Mouse (Mus musculus) lung, embryonic 14.5 days (tissue): ENCODE data around the gene Slc35a2. TPM values are rescaled to one million over a fixed set of nuclear protein-coding genes. Genes with fewer than 3 reads are reported as not detected.

ENCODE experiments used
- ATAC-seq: fragments of 200-750 bp; cut with Nextera tagmentation; 2 replicates; pipeline ENCODE4 v1.8.0; 2017; ENCODE audit warnings: mild to moderate bottlenecking, moderate TSS enrichment, moderate library complexity; ENCODE audit not compliant: insufficient read depth
- DNase-seq: peaks from one replicate; pipeline ENCODE4 v3.0.0-alpha.2; 2015
- H3K27ac ChIP-seq: fragments of 300-500 bp; sonication (generic); 2 replicates; pipeline ENCODE4 v1.5.1; 2014; ENCODE audit warnings: low read depth, mild to moderate bottlenecking, moderate library complexity
- H3K27me3 ChIP-seq: fragments of 300-500 bp; sonication (generic); 2 replicates; pipeline ENCODE4 v1.6.1; 2014; ENCODE audit warnings: low read length, control low read depth; ENCODE audit not compliant: insufficient read depth
- H3K36me3 ChIP-seq: fragments of 300-500 bp; sonication (generic); 2 replicates; pipeline ENCODE4 v1.6.1; 2014; ENCODE audit warnings: control low read depth; ENCODE audit not compliant: insufficient read depth
- H3K4me1 ChIP-seq: fragments of 300-500 bp; sonication (generic); 2 replicates; pipeline ENCODE4 v1.6.1; 2014; ENCODE audit warnings: antibody characterized with exemption, control low read depth; ENCODE audit not compliant: insufficient read depth
- H3K4me2 ChIP-seq: fragments of 300-500 bp; sonication (generic); 2 replicates; pipeline ENCODE4 v1.6.1; 2014; ENCODE audit warnings: mild to moderate bottlenecking
- H3K4me3 ChIP-seq: fragments of 300-500 bp; sonication (generic); 2 replicates; pipeline ENCODE4 v1.5.1; 2014; ENCODE audit warnings: low read depth, low read length
- H3K9ac ChIP-seq: fragments of 300-500 bp; sonication (generic); 2 replicates; pipeline ENCODE4 v1.6.1; 2014
- H3K9me3 ChIP-seq: fragments of 300-500 bp; sonication (generic); 2 replicates; pipeline ENCODE4 v1.6.1; 2016; ENCODE audit warnings: low read depth, low read length, control low read depth
- CTCF ChIP-seq: IDR thresholded peaks from 2 replicates; pipeline ENCODE4 v1.5.1; 2016; ENCODE audit warnings: antibody characterized with exemption, low read depth
- WGBS: fragments of 180-500 bp; shearing (Covaris S2); extraction: QIAGEN DNeasy Blood & Tissue Kit; methylation state at CpG from one replicate; pipeline ENCODE4 v1.1.7; 2014; 5-methylcytosine and 5-hydroxymethylcytosine counted together
- polyA plus RNA-seq: library from polyadenylated mRNA; unstranded; fragments of >200 nt; fragmentation: Nextera tagmentation; extraction: Ambion mirVana; gene quantifications from 2 replicates; pipeline ENCODE4 v1.2.1, GENCODE M21; 2014

Slc35a2 gene
- polyA plus RNA-seq, result 13.7 and 15.3 TPM in 2 replicates

DNA sequence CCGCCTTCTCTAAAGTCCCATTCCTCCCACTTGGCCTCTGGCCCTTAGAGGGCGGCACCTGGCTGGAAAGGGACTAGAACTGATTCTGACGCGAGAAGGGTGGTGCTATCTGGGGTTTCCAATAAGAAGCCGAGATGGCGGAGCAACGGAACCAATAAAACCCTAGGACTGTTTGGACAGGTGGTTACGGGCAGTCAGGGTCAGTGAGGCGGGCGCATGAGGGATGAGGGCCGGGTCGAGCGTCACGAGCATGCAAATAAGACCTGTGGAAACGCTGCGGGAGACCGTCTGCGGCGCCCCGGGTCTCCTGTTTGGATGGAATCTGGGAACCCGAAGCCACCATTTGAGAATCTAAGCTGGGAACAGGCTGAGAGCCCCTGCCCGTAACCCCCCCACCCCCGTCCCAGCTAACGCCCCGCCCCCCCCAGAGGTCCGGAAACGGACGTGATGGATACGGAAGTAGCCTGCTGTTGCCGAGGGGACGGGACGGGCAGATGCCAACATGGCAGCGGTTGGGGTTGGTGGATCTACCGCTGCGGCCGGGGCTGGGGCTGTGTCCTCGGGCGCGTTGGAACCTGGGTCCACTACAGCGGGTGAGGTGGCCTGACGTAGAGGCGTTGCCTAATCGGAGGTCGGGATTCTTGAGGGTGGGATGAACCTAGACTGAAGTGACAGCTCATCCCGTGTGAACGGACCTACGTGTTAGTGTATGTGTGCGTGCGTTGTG lies at the start of gene Slc35a2:
Gene Slc35a2 (plus strand): TSS at position 188 of the 727 bp plus-strand sequence.
- H3K4me2 ChIP-seq, result peak within 1 kb of the TSS; percentile 64
- 9% methylated on average over 49 of the region's 49 CpGs for WGBS
- ATAC-seq (peak; percentile 94), DNase-seq (peak; percentile 84)
- H3K36me3 ChIP-seq, result 0 out of 2 replicates have a peak, but pooled peaks cover 6% of the 10 kb centered on the region
- peak within 1 kb of the TSS; percentile 55 for H3K4me3 ChIP-seq
- no peaks in the 10 kb centered on the region for H3K27me3 ChIP-seq
- no peaks in the 10 kb centered on the region for H3K9me3 ChIP-seq
- H3K27ac ChIP-seq, result peak within 1 kb of the TSS; percentile 69
- no peaks in the 10 kb centered on the region for H3K4me1 ChIP-seq
- H3K9ac ChIP-seq, result peak within 1 kb of the TSS; percentile 41
- peak; percentile 27; the same call in 1 of the 2 replicates for TF ChIP-seq CTCF

DNA sequence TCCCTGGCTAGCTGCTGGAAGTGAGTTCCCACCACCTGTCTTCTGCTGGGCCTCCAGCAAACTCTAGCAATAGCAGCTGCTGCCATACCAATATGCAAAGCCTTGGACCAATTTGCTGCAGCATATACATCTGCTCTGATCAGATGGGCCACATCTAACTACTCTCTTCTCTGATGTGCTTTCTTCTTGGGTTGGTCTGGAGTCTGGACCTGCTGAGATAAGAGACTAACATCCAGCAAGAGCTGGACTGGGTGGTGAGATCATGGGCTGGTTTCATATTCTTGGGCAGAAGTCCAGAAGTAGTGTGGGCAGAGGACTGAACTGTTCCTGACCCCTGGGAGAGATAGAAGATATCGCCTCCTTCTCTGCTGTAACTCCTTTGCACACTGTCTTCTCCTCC lies 46.7 kb upstream of the Slc35a2 start:
- Histone ChIP-seq H3K36me3 (no peaks in the 10 kb centered on the region), H3K27ac (no peak overlapping the region), H3K4me1 (no peaks in the 10 kb centered on the region), H3K27me3 (no peaks in the 10 kb centered on the region), H3K4me3 (no peak overlapping the region), H3K9me3 (no peaks in the 10 kb centered on the region), H3K9ac (no peak overlapping the region), H3K4me2 (no peak overlapping the region)
- WGBS, result 80% methylated on average over 1 of the region's 1 CpGs
- DNase-seq, result no peak
- TF ChIP-seq CTCF, result no peak
- ATAC-seq, result no peak

DNA sequence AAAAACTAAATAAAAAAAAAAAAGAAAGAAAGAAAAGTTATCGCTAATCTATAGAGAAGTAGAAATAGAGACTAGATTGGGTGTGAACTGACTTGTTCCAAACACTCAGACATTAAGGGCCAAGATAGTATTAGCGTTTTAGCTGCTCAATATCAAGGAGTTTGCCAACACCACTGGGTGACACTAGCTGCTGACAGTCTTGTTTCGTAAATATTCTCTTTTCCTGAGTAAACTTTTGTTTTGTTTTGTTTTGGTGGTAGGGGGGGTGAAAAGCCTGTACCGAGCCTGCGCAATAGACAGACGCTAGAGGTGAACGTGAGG lies 43.0 kb upstream of the Slc35a2 start:
- no peaks in the 10 kb centered on the region for H3K9me3 ChIP-seq
- H3K27me3 ChIP-seq, result no peaks in the 10 kb centered on the region
- ATAC-seq, result no peak
- no peak overlapping the region for H3K9ac ChIP-seq
- 9% methylated on average over 7 of the region's 7 CpGs for WGBS
- H3K27ac ChIP-seq, result peak overlapping the region; percentile 63; the same call in 1 of the 2 replicates
- H3K4me3 ChIP-seq, result peak overlapping the region; percentile 72
- no peak for DNase-seq
- 0 out of 2 replicates have a peak, but pooled peaks cover 3% of the 10 kb centered on the region for H3K36me3 ChIP-seq
- no peaks in the 10 kb centered on the region; the same call in 1 of the 2 replicates for H3K4me1 ChIP-seq
- H3K4me2 ChIP-seq, result peak overlapping the region; percentile 74
- no peak for TF ChIP-seq CTCF

DNA sequence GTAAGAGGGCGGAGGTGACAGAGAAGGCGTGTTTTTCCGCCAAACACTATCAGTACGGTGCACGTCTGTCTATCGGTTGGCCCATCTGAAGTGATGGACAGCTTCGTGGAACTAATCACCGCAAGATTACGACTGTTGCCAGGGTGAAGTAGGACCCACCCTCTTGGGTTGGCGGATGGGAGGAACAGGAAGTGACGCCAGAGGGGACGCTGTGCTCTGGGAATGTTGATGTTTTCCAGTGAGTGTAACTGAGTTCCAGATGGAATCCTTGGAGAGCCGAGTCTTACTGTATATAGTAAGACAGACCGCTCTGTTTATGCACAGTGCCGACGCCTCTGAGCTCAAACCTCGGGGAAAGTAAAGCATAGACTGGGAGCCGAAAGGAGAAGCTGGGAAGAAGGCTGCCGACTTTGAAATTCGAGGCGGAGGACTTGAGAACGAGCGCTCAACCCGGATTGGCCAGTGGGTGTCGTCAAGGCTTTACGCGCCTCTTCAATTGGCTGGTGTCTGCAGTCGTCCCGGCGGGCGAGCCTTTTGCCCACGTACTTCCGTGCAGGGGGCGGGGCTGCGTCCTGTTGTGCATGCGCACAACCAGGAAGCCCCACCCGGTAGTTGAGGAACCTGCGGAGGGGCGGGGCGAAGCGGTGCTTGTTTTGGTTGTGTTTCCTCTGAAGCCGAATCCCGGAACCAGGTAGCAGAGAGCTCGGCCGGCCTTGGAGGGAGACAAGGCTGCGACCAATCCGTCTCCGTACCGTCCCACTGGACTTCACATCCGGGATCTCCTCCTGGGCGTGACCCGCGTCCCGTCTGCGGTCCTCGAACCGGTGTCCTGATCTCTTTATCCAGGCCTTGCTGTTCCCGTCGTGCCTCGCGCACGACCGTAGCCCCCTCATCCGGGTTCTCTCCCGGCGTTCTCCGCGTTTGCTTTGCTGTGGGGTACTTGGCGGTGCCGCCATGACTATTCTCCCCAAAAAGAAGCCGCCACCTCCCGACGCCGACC lies 42.4 kb upstream of the Slc35a2 start, which contains the start of gene Otud5:
Gene Otud5 (plus strand): TSS at position 202 of the 1,000 bp plus-strand sequence.
- Histone ChIP-seq H3K9ac (peak within 1 kb of the TSS; percentile 77), H3K27ac (peak within 1 kb of the TSS; percentile 87), H3K9me3 (no peaks in the 10 kb centered on the region), H3K27me3 (no peaks in the 10 kb centered on the region), H3K4me3 (peak within 1 kb of the TSS; percentile 72), H3K4me1 (no peaks in the 10 kb centered on the region; the same call in 1 of the 2 replicates), H3K4me2 (peak within 1 kb of the TSS; percentile 74), H3K36me3 (0 out of 2 replicates have a peak, but pooled peaks cover 3% of the 10 kb centered on the region)
- ATAC-seq, result peak; percentile 99
- 7% methylated on average over 62 of the region's 74 CpGs for WGBS
- no peak for TF ChIP-seq CTCF
- peak; percentile 96 for DNase-seq

DNA sequence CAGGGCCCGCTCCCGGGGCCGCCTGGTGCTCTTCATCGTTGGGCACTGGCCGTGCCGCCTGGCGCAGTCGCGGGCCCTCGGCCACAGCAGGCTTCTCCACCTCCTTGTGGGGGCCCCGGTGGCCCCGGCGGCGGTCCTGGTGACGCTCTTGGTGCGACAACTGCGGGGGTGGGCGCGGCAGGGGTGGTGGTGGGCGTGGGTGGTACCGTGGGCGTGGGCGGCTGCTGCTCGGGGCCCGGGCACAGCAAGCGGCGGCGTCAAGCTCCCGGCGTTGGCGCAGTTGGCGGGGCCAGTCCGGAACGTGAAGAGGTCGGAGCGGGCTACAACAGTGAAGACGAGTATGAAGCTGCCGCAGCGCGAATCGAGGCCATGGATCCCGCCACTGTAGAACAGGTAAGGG lies 41.5 kb upstream of the Slc35a2 start:
- ATAC-seq, result no peak
- DNase-seq, result peak; percentile 6
- WGBS, result 14% methylated on average over 34 of the region's 42 CpGs

DNA sequence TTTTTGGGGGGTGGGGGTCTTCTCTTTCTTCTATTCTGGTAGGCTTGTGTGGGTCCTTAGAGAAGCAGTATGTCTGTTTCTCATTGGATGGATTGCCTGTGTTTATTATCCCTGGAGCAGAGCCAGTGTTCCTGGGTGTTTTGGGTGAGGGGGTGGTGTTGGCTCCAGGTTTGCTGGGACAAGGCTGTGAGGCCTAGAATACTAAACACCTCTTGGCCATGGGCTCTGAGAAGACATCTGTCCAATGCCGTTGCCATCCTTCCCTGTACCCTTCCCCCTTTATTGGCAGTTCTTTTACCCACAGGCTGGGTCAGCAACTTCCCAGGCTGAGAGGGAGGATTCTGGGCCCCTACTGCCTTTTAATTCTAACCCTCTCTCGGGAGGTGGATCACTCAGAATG lies 36.0 kb upstream of the Slc35a2 start:
- Histone ChIP-seq H3K9ac (no peak overlapping the region), H3K9me3 (no peaks in the 10 kb centered on the region), H3K27ac (no peak overlapping the region), H3K4me1 (no peaks in the 10 kb centered on the region; the same call in 1 of the 2 replicates), H3K4me2 (no peak overlapping the region), H3K36me3 (0 out of 2 replicates have a peak, but pooled peaks cover 16% of the 10 kb centered on the region), H3K4me3 (no peak overlapping the region), H3K27me3 (no peaks in the 10 kb centered on the region)
- ATAC-seq (no peak), DNase-seq (no peak)
- WGBS, result 77% methylated on average over 2 of the region's 2 CpGs
- no peak for TF ChIP-seq CTCF

More for the DNA sequence above, 41.5 kb upstream of the Slc35a2 start:
- Histone ChIP-seq H3K36me3 (0 out of 2 replicates have a peak, but pooled peaks cover 3% of the 10 kb centered on the region), H3K27me3 (no peaks in the 10 kb centered on the region), H3K4me1 (no peaks in the 10 kb centered on the region; the same call in 1 of the 2 replicates), H3K4me2 (peak overlapping the region; percentile 74), H3K4me3 (peak overlapping the region; percentile 72), H3K9me3 (no peaks in the 10 kb centered on the region), H3K9ac (peak overlapping the region; percentile 77), H3K27ac (peak overlapping the region; percentile 80)
- TF ChIP-seq CTCF, result no peak
